Mouse (Mus musculus): Measurements from ENCODE around the gene Shisa9.

GRCm38 (mm10) chr16:12146666-12147065, 162.8 kb downstream of the Shisa9 start:
- TF ChIP-seq CTCF (IDR thresholded peaks at IDR 0.05; ENCODE audit: extremely low read depth, insufficient read depth, insufficient read length, insufficient replicate concordance), result no peak
- no peak for TF ChIP-seq POLR2A (IDR thresholded peaks at IDR 0.05; ENCODE audit: low read depth, low read length)

Data from spleen, adult 2 months (tissue).